ENCODE assay signal across 20 mouse cellular contexts in the genomic region with DNA sequence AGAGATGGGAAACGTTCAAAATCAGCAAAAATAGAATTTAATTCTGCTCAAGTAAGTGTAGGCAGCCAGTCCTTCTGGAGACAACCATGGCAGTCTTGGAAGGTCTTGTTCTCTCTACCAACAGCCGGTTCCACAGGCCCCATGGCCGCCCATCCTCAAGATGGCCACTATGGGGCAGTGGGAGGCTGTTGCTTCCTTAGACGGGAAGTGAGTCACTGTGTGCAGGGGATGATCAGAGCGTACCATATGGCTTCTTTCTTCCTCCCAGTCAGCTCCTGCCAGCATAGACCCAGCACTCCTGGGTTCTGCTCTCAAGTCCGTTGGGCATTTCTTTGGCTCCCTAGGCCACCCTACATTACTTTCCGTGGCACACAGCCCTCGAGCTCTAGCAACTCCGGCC. TPM values are rescaled to one million over a fixed set of nuclear protein-coding genes. Genes with fewer than 3 reads are reported as not detected.
DNase-seq lines count a peak whose midpoint lies in the region; ATAC-seq and TF ChIP-seq lines count a peak whose summit lies in the region.
"Had no signal": no experiment of that assay in that cellular context is flagged by ENCODE, and none has a peak within 500 bp of the region (broad histone marks: within the 10 kb centered on the region; RNA-seq: fewer than 3 reads in every experiment).

No protein-coding gene starts in this region.

- no peaks in the 10 kb centered on the region for H3K27me3 ChIP-seq in heart, embryonic 11.5 days (ENCODE audit: control insufficient read depth, insufficient read depth, low read length)
- H3K27me3 ChIP-seq: forebrain, embryonic 15.5 days; heart, embryonic 12.5 days; midbrain, embryonic 13.5 days had no signal

- no peaks in the 10 kb centered on the region for H3K36me3 ChIP-seq in heart, embryonic 11.5 days (ENCODE audit: control insufficient read depth, insufficient read depth, low read length)
- H3K36me3 ChIP-seq: forebrain, embryonic 15.5 days; heart, embryonic 12.5 days; hindbrain, embryonic 10.5 days; midbrain, embryonic 13.5 days had no signal

- H3K4me1 ChIP-seq in heart, embryonic 11.5 days (ENCODE audit: control insufficient read depth, insufficient read depth, low read length): no peaks in the 10 kb centered on the region
- H3K4me1 ChIP-seq: forebrain, embryonic 15.5 days; heart, embryonic 12.5 days; hindbrain, embryonic 10.5 days; midbrain, embryonic 13.5 days had no signal

- H3K4me2 ChIP-seq in heart, embryonic 11.5 days: no peak overlapping the region
- H3K4me2 ChIP-seq: forebrain, embryonic 15.5 days; heart, embryonic 12.5 days; liver, embryonic 11.5 days; midbrain, embryonic 13.5 days had no signal

- H3K9me3 ChIP-seq in heart, embryonic 11.5 days (replicated peaks; ENCODE audit: control insufficient read depth, low read length): no peaks in the 10 kb centered on the region
- H3K9me3 ChIP-seq: forebrain, embryonic 15.5 days; heart, embryonic 12.5 days; hindbrain, embryonic 10.5 days; midbrain, embryonic 13.5 days had no signal

- peak; percentile 1; the same call in 1 of the 2 replicates for TF ChIP-seq CTCF in left cerebral cortex, adult 2 months (IDR thresholded peaks at IDR 0.05)

- WGBS in heart, embryonic 11.5 days (ENCODE audit: insufficient replicate concordance): 66% methylated on average over 9 of the region's 9 CpGs

- H3K4me3 ChIP-seq in left cerebral cortex, adult 2 months: no peak overlapping the region
- no peak overlapping the region for H3K4me3 ChIP-seq in heart, embryonic 11.5 days (ENCODE audit: low read depth, low read length)
- H3K4me3 ChIP-seq: forebrain, embryonic 15.5 days; heart, embryonic 12.5 days; hindbrain, embryonic 10.5 days; midbrain, embryonic 13.5 days had no signal

- H3K27ac ChIP-seq in left cerebral cortex, adult 2 months: no peak overlapping the region
- H3K27ac ChIP-seq in heart, embryonic 11.5 days (ENCODE audit: low read depth, low read length): no peak overlapping the region
- H3K27ac ChIP-seq: forebrain, embryonic 15.5 days; hindbrain, embryonic 10.5 days; midbrain, embryonic 13.5 days had no signal

- intact Hi-C loops in left cerebral cortex, adult 2 months (cut with DNase I): loop anchor here (5.0 kb wide), 2 partner anchors 167 to 382 kb away; no protein-coding TSS in a partner anchor
- intact Hi-C loops in left cerebral cortex, postnatal 14 days (cut with DNase I): loop anchor here (5.0 to 10.0 kb wide), 5 partner anchors 87 to 387 kb away; no protein-coding TSS in a partner anchor
- intact Hi-C loops in gastrocnemius, postnatal 36 days (cut with DNase I): no loop called here

- peak; percentile 28 for DNase-seq in embryo, embryonic 10 days (ENCODE audit: low spot score)
- no peak for DNase-seq in embryo, embryonic 9.5 days (ENCODE audit: extremely low spot score)
- no peak for DNase-seq in left cerebral cortex, adult 2 months (ENCODE audit: extremely low spot score in 1 of 2, low spot score in 2 of 2)
- DNase-seq in left cerebral cortex, postnatal 14 days (ENCODE audit: low spot score in 2 of 2): no peak
- peak; percentile 15 for DNase-seq in A20 (ENCODE audit: low read depth, low spot score)
- no peak for DNase-seq in gastrocnemius, postnatal 36 days
- DNase-seq: cerebellum, adult 18-20 months; gastrocnemius, postnatal 10 days; kidney, postnatal 25 days; lung, postnatal 36 days; right cerebral cortex, postnatal 4 days had no signal

- ATAC-seq in hematopoietic stem cell, adult 5-6 weeks (replicated peaks in 1 of 2; ENCODE audit: insufficient read depth in 1 of 2, low FRiP score in 2 of 2, low TSS enrichment in 1 of 2, low read depth in 1 of 2, poor library complexity in 2 of 2, severe bottlenecking in 2 of 2): peak; percentile 54 to 59; a peak in 3 of 4 replicates
- ATAC-seq in heart, embryonic 11.5 days (replicated peaks; ENCODE audit: insufficient number of reproducible peaks, low FRiP score, low TSS enrichment): no peak
- ATAC-seq: forebrain, embryonic 15.5 days; midbrain, embryonic 13.5 days had no signal

- no peak overlapping the region for H3K9ac ChIP-seq in heart, embryonic 11.5 days (ENCODE audit: low read depth, low read length)
- H3K9ac ChIP-seq: forebrain, embryonic 15.5 days; heart, embryonic 12.5 days; midbrain, embryonic 13.5 days had no signal

RNA-seq across cellular contexts. Expression of a gene that starts 29.6 kb away (rescaled TPM):
- total RNA-seq in left cerebral cortex, adult 2 months (2021): not detected
- not detected for total RNA-seq in left cerebral cortex, postnatal 14 days (2021)
- not detected in 2 replicates for total RNA-seq in hematopoietic stem cell, adult 5-6 weeks (2017)
- not detected for total RNA-seq in gastrocnemius, postnatal 36 days (2021)
- not detected in 2 replicates for polyA plus RNA-seq in heart, embryonic 11.5 days (2014; fragmentation: Nextera tagmentation; extraction: Ambion mirVana)
- total RNA-seq: gastrocnemius, postnatal 10 days; layer of hippocampus, postnatal 10 days; left cerebral cortex, postnatal 36 days had no signal
- polyA plus RNA-seq: forebrain, embryonic 15.5 days; heart, embryonic 12.5 days; hindbrain, embryonic 10.5 days; liver, embryonic 11.5 days; midbrain, embryonic 13.5 days had no signal

RNA-seq across cellular contexts. Expression of a gene that starts 31.1 kb away (rescaled TPM):
- total RNA-seq in left cerebral cortex, adult 2 months (2021): 100 to 1,000 TPM; 321 to 343 TPM
- 100 to 1,000 TPM; 139 to 201 TPM for total RNA-seq in left cerebral cortex, postnatal 14 days (2021)
- total RNA-seq in hematopoietic stem cell, adult 5-6 weeks (2017): not detected in 2 replicates
- total RNA-seq in gastrocnemius, postnatal 36 days (2021): 1 to 10 TPM; 2.7 to 6.1 TPM
- 0.23 and 0.30 TPM in 2 replicates for polyA plus RNA-seq in heart, embryonic 11.5 days (2014; fragmentation: Nextera tagmentation; extraction: Ambion mirVana)

Comparison
In these comparisons a context has a peak if more than half of its experiments do, and no peak if none do; other contexts are left out.
1. DNase-seq: peak in embryo, embryonic 10 days (single experiment) and A20 (single experiment); none in embryo, embryonic 9.5 days (single experiment), left cerebral cortex, adult 2 months (0 of 2), left cerebral cortex, postnatal 14 days (0 of 2) and gastrocnemius, postnatal 36 days (0 of 2).
2. RNA of a gene that starts 31.1 kb away (total RNA-seq): 321 to 343 TPM in left cerebral cortex, adult 2 months and 139 to 201 TPM in left cerebral cortex, postnatal 14 days; 2.7 to 6.1 TPM in gastrocnemius, postnatal 36 days and not detected in hematopoietic stem cell, adult 5-6 weeks; every median in the first group is over 10 times any median in the second.